Mouse (Mus musculus): Measurements from ENCODE around the gene Mctp2. TPM values are rescaled to one million over a fixed set of nuclear protein-coding genes. Genes with fewer than 3 reads are reported as not detected.
"Not testable (repeated sequence)": the region's sequence is repeated elsewhere in the genome, so short reads cannot be mapped to it uniquely, and the experiment has no call there.

Gene Mctp2
- total RNA-seq, 2 experiments from 2014 or later = 0.11 to 0.26 TPM

DNA sequence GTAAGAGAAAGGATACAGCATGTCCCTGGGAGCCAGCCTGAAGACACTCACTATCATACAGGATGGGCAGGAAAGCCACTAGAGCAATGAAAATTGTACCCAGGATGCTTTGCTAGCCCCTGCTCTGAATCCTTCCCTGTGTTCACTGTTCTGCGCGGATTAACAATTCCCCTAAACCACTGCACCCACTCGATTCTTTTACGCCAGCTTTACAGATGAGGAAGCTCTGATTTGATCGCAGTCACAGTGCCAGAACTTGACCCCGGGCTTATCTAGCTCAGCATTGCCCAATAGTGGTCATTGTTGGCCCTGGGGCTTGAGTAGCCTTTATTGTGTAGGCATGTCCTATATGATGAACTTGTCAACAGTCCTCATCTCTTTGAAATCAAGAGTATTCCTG is 34.9 kb downstream of the Mctp2 start:
- no peak for DNase-seq

DNA sequence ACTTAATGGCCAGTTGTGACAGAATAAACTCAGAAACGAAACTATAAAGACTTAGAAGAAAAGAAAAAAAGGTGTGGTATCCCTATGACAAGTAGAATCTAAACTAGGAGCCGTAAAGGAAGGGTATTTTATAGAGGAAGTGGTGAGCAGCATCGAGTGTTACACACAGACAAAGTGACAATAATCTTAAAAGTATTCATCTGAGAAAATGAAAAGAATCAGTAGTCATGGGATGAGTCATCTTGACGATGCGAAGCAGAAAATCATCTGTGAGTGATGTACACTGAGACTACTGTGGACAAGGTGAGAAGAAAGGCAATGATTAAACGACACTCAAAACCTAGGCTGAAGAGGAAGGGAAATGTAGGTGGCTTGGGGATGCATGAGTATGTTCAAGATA is 36.4 kb downstream of the Mctp2 start:
- DNase-seq = no peak

DNA sequence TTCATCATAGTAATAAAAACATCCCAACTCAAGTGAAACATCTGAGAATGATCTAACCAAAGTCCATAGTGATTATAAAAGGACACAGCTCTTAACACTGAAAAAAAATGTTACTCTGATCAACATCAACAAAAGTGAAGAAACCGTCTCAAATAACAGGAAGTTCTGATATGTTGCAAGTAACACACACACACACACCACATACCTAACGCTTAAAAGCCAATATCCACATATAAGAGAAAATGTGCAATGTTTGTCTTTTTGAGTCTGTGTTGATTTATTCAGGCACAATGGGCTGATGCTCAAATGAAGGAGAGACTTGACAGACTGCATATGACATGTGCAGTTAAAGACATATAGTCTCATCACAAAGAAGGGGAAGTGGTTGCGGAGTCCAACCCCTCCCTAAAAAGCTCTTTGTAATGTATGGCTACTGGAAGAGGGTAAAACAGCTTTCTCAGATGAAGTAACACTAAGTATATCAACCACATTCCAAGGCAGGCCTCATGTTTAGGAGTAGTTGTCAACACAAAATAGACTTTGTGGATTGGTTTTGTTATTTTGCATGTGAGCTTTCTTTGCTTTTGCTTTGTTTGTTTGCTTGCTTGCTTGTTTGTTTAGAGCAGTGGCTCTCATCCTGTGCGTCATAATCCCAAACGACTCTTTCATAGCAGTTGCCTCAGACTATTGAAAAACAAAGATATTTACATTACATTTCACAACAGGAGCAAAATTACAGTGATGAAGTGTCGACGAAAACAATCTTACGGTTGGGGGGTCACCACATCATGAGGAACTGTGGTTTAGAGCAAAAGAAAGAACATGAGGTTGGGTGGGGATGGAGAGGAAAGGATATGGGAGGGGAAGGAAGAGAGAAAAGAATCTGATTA is 45.4 kb downstream of the Mctp2 start:
- DNase-seq = no peak

DNA sequence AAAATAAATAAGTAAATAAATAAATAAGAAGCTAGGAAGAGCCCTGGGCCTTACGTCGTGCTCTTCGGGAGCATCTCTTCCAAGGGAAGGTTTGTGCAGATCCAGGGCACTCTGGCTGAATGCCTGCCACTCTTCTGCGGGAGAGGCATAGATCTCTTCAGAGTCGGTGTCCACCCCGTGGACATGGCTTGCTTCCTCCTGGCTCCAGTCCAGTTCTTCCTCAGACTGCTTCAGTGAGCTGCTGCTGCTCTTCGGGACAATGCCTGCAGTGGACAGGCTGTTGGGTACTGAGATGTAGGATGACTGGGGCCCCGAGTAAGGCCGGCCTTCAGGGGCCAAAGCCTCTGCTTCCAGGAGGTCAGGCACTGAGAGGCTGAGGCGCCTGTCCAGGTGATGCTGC is 47.4 kb downstream of the Mctp2 start:
- no peak for DNase-seq

- not testable (repeated sequence) for DNase-seq
These were observed 56.1 kb downstream of the Mctp2 start for GRCm38 (mm10) chr7:72250326-72250725.

DNA sequence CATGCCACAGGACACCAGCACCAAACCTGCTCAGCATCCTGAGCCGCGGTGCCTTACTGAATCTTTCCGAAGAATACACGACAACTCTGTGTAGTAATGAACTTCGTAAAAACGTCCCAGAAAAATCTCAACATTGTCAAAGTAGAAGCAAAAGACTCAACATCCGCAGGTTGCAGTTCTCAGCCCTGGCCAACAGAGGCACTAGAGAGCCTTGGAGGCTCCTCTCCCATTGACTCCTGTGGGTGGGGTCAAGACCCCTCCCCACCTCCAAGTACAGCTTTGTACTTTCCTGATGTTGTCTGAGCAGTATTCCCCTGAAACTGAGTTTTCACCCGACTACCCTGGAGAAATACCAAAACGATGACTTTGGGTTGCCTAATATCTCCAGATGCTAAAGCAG is 65.1 kb downstream of the Mctp2 start:
- no peak for DNase-seq

DNA sequence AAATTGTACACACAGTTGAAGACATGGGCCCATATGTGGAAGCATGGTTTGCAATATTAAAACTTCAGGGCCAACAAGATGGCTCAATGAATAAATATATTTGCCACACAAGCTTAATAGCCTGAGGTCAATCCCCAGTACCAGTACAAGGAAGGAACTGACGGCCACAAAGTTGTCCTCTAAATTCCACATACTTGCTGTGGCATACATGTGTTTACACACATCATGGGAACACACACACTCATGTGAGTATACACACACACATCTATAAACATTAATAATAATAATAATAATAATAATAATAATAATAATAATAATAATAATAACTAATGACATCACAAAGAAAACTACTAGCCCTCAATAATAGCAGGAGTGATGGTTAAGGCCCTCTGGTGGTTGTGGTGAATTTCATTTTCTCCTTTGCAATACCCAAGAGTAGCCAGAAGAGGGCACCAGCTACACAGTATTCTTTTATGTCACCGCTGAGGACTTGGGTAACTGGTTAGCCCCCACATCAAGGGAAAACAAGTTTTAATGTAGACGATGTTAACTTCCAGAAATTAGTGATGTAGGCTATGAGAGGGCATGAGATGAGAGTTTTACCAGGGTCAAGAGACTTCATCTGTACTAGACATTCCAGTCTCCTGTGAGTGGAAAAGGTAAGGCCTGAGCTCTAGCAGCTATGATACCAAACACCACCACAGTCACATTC is 66.5 kb downstream of the Mctp2 start:
- no peak for DNase-seq

DNA sequence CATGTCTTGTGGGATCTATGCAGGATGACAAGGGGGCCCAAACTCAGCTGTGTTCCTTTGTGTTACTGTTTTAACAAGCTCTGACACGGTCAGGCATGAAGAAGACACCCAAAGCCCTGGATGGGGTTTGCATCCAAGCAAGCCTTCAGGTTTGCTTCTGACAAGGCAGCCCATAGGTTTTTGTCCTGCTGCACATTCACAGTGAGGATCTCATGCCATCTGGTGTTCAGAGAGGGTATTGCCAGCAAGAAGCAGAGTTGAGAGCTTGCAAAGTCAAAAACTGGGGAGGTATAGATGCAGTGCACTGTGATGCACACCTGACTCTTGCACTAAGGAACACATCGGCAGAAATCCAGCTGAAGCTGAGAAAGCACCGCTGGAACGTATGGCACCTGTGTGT is 67.8 kb downstream of the Mctp2 start:
- peak; percentile 5 for DNase-seq

DNA sequence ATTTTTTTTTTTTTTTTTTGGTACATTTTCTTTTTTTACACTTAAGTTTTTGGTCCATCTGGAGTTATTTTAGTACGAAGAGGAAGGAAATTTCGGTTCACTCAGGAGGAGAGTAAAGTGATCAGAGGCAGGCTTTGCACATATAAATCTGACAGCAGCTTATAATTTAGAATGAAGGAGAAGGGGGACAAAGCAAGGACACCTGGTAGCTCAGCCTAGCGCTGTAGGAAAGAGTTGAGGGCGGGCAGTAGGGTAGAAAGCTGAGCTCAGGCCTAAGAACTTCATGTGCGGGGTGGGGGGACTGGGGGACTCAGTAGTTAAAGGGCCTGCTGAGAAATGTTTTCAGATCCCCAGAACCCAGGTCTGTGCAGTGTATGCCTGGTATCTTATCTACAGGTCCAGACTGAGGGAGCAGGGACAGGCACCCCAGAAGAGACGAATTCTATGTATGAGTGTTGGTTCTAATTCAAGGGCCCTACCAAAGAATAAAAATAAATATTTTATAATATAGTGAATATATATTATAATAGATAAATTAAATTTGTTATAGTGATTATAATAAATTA is 71.9 kb downstream of the Mctp2 start:
- DNase-seq = no peak

GRCm38 (mm10) chr7:72231182-72231877 is 75.1 kb downstream of the Mctp2 start:
- DNase-seq = no peak

GRCm38 (mm10) chr7:72229925-72230324 is 76.5 kb downstream of the Mctp2 start:
- DNase-seq = no peak

DNA sequence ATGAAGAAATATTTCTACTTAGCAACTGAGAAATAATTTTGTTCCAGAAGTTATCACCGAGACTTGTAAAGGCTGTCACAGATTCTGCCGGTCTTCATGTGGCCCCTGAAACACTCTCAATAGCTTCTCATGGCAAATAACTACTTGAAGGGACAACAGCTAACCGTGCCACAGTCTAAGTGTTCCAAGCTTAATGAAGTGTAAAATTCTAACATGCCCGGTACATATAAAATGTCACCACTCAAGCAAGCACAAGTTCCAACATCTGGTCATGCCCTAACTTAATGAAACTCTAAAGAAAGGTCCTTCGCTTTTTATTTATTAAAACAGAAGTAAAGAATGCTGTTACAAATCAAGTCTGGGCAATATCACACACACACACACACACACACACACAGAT is 82.8 kb downstream of the Mctp2 start:
- DNase-seq = no peak

- no peak for DNase-seq
These were observed 83.9 kb downstream of the Mctp2 start for GRCm38 (mm10) chr7:72222532-72222931.

DNA sequence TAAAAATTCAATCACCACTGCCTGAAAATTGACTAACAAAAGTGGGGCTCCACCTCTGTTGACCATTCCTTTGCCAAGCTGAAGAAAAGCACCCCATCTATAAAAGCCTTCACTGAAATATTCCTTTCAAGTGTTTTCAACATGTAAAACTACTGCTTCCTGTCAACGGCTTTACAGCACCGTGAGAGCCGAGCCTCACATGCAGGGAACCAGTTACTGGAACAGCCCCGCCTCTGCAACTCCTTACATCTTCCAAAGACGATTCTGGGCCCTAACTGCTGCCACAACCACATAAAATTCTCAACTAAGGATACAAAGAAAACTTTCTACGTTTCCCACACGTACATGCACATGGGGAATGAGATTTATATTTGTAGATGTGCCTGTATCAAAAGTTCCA is 88.4 kb downstream of the Mctp2 start:
- DNase-seq = no peak

DNA sequence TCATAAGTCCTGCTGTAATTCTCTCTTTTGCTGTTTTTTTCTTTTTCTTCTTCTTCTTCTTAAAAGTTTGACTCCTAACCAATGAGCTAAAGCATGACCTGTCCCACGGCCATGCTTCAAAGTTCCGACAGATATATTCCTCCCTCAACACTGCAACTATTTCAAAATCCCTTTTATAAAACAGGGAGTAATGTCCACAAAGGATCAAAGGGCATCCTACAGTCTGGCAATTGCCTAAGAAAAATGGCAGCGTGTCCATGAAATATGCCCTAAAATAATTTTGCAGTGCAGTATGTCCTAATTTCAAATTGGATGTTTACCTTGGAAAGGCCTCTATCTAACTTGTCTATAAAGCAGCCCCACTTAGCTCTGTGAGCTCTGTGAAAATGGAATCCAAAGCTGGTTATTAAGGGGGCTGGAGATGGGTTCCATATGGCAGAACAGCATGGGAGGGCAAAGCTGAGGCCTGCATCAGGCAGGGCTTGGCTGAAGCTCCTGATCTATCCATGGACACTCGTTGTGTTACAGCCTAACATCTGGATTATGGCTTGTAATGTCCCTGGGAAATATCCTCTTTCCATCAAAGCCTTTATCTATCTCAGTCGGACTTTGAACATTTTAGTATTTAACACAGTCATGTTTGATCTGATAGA is 90.7 kb downstream of the Mctp2 start:
- DNase-seq = no peak

GRCm38 (mm10) chr7:72210201-72210600 is 96.2 kb downstream of the Mctp2 start:
- DNase-seq = no peak

DNA sequence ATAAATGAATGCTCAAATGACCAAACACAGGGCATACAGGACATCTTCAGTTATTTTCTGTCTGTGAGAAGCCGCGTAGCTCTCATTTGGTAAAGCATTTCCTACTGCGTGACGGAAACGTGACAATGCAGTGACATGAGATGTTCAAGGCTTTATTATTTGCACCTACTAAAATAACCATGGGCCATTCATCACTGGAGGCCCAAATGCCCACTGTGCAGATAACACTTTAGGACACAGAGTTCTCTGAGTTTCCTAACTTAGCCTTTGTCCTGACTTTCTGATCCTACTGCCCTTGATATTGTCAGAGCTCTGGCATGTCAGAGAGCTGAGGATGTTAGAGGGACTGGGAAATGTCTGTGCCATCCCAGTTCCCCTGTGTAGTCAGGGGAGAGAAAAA is 97.1 kb downstream of the Mctp2 start:
- no peak for DNase-seq

GRCm38 (mm10) chr7:72206841-72207240 is 99.6 kb downstream of the Mctp2 start:
- no peak for DNase-seq

GRCm38 (mm10) chr7:72195709-72196108 is 110.7 kb downstream of the Mctp2 start:
- DNase-seq = no peak

DNA sequence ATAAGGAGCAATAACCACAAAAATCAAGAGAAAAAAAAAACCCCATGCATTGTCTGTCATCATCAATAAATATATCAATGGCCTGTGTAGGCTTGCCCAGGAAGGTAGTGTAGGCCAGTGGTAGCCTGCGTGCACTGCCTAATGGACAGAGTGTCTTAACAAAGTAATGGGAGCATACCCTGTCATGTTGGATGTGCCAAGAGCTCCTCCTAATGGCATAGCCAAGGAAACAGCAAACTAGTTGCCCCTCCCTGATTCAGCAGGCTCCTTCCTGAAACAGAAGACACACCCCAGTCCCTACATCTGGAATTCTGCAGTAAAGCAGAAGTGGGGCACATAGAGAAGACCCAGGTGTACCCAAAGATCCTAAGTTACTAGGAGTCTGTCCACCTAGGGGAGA is 113.1 kb downstream of the Mctp2 start:
- DNase-seq = peak; percentile 5

- no peak for DNase-seq
These were observed 124.8 kb downstream of the Mctp2 start for GRCm38 (mm10) chr7:72181651-72182050.

DNA sequence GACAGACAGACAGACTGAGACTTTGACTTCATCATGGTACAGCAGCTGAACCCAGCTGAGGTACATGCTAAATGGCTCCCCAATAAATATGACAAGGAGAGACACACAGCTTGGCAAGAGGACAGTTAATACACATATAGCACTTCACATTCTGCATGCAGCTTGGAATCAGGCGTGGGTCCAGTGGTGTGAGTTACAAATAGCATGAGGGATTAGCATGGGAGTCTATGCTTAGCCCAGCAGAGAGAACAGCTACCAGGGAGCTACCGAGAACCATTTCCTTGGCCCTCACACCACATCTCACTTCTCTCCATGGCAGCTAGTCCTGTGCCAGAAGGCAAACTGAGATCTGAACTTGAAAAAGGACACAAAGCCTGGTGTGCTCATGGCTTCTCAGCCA is 137.1 kb downstream of the Mctp2 start:
- no peak for DNase-seq
